Mouse (Mus musculus): ENCODE data around the gene Rbm12. TPM values are rescaled to one million over a fixed set of nuclear protein-coding genes. Genes with fewer than 3 reads are reported as not detected.

The Rbm12 gene
- polyA plus RNA-seq, 1 experiment from 2014 or later: 26.2 TPM

- no peak overlapping the region for H3K4me3 ChIP-seq (ENCODE audit: low read depth, low read length)
- no peak overlapping the region for H3K9ac ChIP-seq (ENCODE audit: low read depth, low read length)
- no peaks in the 10 kb centered on the region; the same call in 1 of the 2 replicates for H3K36me3 ChIP-seq (ENCODE audit: control insufficient read depth, insufficient read depth, low read length)
- 91% methylated on average over 7 of the region's 7 CpGs for WGBS
- peaks cover 4% of the 10 kb centered on the region; the same call in 1 of the 2 replicates for H3K4me1 ChIP-seq (ENCODE audit: control insufficient read depth, insufficient read depth, low read length)
- no peak for ATAC-seq
- no peaks in the 10 kb centered on the region for H3K27me3 ChIP-seq (ENCODE audit: control insufficient read depth, insufficient read depth, low read depth, low read length)
- H3K27ac ChIP-seq (ENCODE audit: low read length): no peak overlapping the region
- no peak overlapping the region for H3K4me2 ChIP-seq (ENCODE audit: low read length)
- no peaks in the 10 kb centered on the region for H3K9me3 ChIP-seq (replicated peaks; ENCODE audit: control insufficient read depth, low read length, poor library complexity, severe bottlenecking)
These were observed 24.2 kb downstream of the Rbm12 start for GRCm38 (mm10) chr2:156087391-156088110.

DNA sequence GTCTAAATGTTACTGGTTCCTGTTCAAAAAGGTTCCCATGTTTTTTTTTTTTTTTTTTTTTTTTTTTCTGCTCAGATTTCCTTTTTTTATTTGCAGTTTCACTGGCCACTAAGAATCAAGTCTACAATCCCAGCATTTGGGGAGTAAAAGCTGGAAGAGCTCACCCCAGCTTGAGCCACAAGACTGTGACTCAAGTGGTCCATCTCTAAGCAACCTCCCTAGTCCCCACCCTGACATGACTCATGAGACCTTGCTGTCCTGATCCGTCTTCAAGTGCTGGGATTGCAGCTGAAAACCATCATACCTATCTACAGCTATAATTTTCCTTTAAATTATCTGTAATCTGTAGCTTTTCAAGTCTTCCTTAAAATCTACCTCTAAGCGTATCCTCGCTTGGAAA is 27.2 kb downstream of the Rbm12 start:
- 89% methylated on average over 3 of the region's 3 CpGs for WGBS
- H3K9me3 ChIP-seq (replicated peaks; ENCODE audit: control insufficient read depth, low read length, poor library complexity, severe bottlenecking): no peaks in the 10 kb centered on the region
- no peaks in the 10 kb centered on the region for H3K4me1 ChIP-seq (ENCODE audit: control insufficient read depth, insufficient read depth, low read length)
- no peak overlapping the region for H3K4me2 ChIP-seq (ENCODE audit: low read length)
- no peak overlapping the region for H3K9ac ChIP-seq (ENCODE audit: low read depth, low read length)
- no peak overlapping the region for H3K27ac ChIP-seq (ENCODE audit: low read length)
- no peak overlapping the region for H3K4me3 ChIP-seq (ENCODE audit: low read depth, low read length)
- no peaks in the 10 kb centered on the region; the same call in 1 of the 2 replicates for H3K36me3 ChIP-seq (ENCODE audit: control insufficient read depth, insufficient read depth, low read length)
- no peak for ATAC-seq
- no peaks in the 10 kb centered on the region for H3K27me3 ChIP-seq (ENCODE audit: control insufficient read depth, insufficient read depth, low read depth, low read length)

DNA sequence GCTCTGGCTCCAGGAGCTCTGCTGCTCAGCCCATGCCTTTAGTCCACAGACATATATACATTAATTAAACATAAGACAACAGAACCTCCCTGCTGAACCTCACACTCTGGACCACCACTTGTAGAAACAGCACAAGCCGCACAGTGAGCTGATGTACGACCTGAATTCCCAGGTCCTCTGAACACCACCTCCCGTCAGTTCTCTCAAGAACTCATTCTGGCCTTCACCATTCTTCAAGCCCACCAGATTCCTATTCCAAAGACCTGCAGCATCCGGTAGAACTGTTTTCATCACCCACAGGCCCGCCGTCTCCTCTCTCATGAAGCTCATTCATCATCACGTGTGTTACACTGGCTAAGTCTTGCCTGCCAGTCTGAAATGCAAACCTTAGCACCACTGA is 31.4 kb downstream of the Rbm12 start:
- no peak overlapping the region for H3K27ac ChIP-seq (ENCODE audit: low read length)
- no peak for ATAC-seq
- H3K4me2 ChIP-seq (ENCODE audit: low read length): no peak overlapping the region
- no peaks in the 10 kb centered on the region for H3K9me3 ChIP-seq (replicated peaks; ENCODE audit: control insufficient read depth, low read length, poor library complexity, severe bottlenecking)
- H3K9ac ChIP-seq (ENCODE audit: low read depth, low read length): no peak overlapping the region
- peaks cover 18% of the 10 kb centered on the region for H3K36me3 ChIP-seq (ENCODE audit: control insufficient read depth, insufficient read depth, low read length)
- 88% methylated on average over 7 of the region's 7 CpGs for WGBS
- no peak overlapping the region for H3K4me3 ChIP-seq (ENCODE audit: low read depth, low read length)
- no peaks in the 10 kb centered on the region for H3K27me3 ChIP-seq (ENCODE audit: control insufficient read depth, insufficient read depth, low read depth, low read length)
- no peaks in the 10 kb centered on the region for H3K4me1 ChIP-seq (ENCODE audit: control insufficient read depth, insufficient read depth, low read length)

DNA sequence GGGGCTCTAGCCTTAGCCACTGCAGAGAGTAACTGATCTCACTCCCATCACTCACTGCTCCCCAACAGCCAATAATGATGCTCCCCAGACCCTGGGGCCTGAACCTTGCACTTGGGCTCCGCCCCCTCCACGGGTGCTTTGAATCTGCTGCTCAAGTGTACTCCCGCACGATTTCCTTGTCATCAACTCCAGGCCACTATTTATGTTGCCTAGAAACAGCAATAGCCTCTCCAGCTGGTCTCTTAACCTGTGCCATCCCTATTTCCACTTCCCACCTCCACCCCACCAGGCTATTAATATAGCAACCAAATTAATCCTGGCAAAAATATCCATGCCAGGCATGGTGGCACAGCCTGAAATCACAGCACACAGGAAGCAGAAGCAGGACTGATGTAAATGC is 32.1 kb downstream of the Rbm12 start:
- H3K9ac ChIP-seq (ENCODE audit: low read depth, low read length): no peak overlapping the region
- H3K4me2 ChIP-seq (ENCODE audit: low read length): no peak overlapping the region
- no peak for ATAC-seq

DNA sequence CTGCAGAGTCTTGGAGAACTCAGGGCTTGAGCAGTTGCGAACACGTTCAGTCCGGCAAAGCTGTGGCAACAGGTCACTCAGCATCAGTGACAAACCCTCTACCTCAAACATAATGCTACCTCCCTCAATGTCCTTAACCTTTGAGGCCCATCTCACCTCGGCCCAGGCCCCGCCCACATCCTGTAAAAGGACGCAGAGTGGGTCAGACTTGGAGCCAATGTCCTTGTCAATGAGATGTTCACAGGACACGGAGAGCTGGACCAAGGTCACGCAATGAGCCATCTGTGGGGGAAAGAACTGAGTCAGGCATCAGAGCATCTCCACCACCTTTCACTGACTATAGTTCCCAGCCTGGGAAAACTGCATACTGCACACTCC is 32.6 kb downstream of the Rbm12 start:
- 89% methylated on average over 8 of the region's 8 CpGs for WGBS
- H3K4me3 ChIP-seq (ENCODE audit: low read depth, low read length): no peak overlapping the region
- H3K4me1 ChIP-seq (ENCODE audit: control insufficient read depth, insufficient read depth, low read length): no peaks in the 10 kb centered on the region
- no peaks in the 10 kb centered on the region for H3K27me3 ChIP-seq (ENCODE audit: control insufficient read depth, insufficient read depth, low read depth, low read length)
- no peak for ATAC-seq
- no peaks in the 10 kb centered on the region for H3K9me3 ChIP-seq (replicated peaks; ENCODE audit: control insufficient read depth, low read length, poor library complexity, severe bottlenecking)
- no peak overlapping the region for H3K4me2 ChIP-seq (ENCODE audit: low read length)
- H3K9ac ChIP-seq (ENCODE audit: low read depth, low read length): no peak overlapping the region
- H3K27ac ChIP-seq (ENCODE audit: low read length): no peak overlapping the region
- peaks cover 18% of the 10 kb centered on the region for H3K36me3 ChIP-seq (ENCODE audit: control insufficient read depth, insufficient read depth, low read length)

More for the DNA sequence above, 32.1 kb downstream of the Rbm12 start:
- no peaks in the 10 kb centered on the region for H3K9me3 ChIP-seq (replicated peaks; ENCODE audit: control insufficient read depth, low read length, poor library complexity, severe bottlenecking)
- no peaks in the 10 kb centered on the region for H3K4me1 ChIP-seq (ENCODE audit: control insufficient read depth, insufficient read depth, low read length)
- H3K27me3 ChIP-seq (ENCODE audit: control insufficient read depth, insufficient read depth, low read depth, low read length): no peaks in the 10 kb centered on the region
- no peak overlapping the region for H3K27ac ChIP-seq (ENCODE audit: low read length)
- H3K36me3 ChIP-seq (ENCODE audit: control insufficient read depth, insufficient read depth, low read length): peaks cover 18% of the 10 kb centered on the region
- H3K4me3 ChIP-seq (ENCODE audit: low read depth, low read length): no peak overlapping the region
- WGBS: 39% methylated on average over 4 of the region's 4 CpGs

DNA sequence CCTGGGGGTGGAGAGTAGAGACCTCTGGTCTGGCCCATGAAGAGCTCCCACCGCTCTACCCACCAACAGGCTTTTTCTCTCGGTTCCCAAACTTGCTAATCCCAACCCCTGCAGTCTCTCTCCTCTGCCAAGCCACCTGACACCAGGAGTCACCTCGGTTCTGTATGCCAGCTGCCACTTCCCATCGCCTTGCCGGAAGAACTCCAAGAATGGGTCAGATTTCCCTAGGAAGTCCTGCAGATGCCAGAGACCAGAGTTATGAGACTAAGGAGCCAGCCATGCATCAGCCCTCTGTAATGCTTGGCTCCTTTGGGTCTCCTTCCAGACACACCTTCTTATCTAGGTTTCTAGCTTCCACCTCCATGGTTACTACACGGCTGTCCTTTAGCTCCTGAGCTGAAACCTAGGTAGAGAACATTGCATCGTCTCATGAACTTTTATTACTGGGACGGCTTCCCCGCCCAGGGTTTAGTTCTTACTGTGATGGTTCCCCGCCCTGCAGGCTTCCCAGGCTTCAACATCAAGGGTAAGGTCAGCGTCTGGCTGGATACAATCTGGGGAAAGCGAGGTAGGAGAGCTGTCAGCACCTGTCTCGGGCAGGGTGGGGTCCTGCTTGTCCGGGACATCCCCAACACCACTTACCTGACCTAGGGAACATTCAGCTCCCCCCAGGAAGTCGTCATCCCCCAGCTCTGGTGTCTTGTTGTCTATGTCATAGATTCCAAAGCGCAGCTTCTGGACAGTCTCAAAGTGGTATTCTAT is 33.2 kb downstream of the Rbm12 start:
- WGBS: 92% methylated on average over 16 of the region's 16 CpGs
- no peak for ATAC-seq
- Histone ChIP-seq H3K4me1 (ENCODE audit: control insufficient read depth, insufficient read depth, low read length) (no peaks in the 10 kb centered on the region), H3K4me3 (ENCODE audit: low read depth, low read length) (no peak overlapping the region), H3K36me3 (ENCODE audit: control insufficient read depth, insufficient read depth, low read length) (peaks cover 23% of the 10 kb centered on the region), H3K27ac (ENCODE audit: low read length) (no peak overlapping the region), H3K4me2 (ENCODE audit: low read length) (no peak overlapping the region), H3K9ac (ENCODE audit: low read depth, low read length) (no peak overlapping the region), H3K9me3 (replicated peaks; ENCODE audit: control insufficient read depth, low read length, poor library complexity, severe bottlenecking) (no peaks in the 10 kb centered on the region), H3K27me3 (ENCODE audit: control insufficient read depth, insufficient read depth, low read depth, low read length) (no peaks in the 10 kb centered on the region)

GRCm38 (mm10) chr2:156077461-156077860 is 34.3 kb downstream of the Rbm12 start:
- Histone ChIP-seq H3K9me3 (replicated peaks; ENCODE audit: control insufficient read depth, low read length, poor library complexity, severe bottlenecking) (no peaks in the 10 kb centered on the region), H3K4me3 (ENCODE audit: low read depth, low read length) (no peak overlapping the region), H3K9ac (ENCODE audit: low read depth, low read length) (no peak overlapping the region), H3K4me1 (ENCODE audit: control insufficient read depth, insufficient read depth, low read length) (no peaks in the 10 kb centered on the region), H3K27ac (ENCODE audit: low read length) (no peak overlapping the region), H3K4me2 (ENCODE audit: low read length) (no peak overlapping the region), H3K27me3 (ENCODE audit: control insufficient read depth, insufficient read depth, low read depth, low read length) (no peaks in the 10 kb centered on the region), H3K36me3 (ENCODE audit: control insufficient read depth, insufficient read depth, low read length) (peaks cover 31% of the 10 kb centered on the region)
- no peak for ATAC-seq
- 93% methylated on average over 7 of the region's 7 CpGs for WGBS

DNA sequence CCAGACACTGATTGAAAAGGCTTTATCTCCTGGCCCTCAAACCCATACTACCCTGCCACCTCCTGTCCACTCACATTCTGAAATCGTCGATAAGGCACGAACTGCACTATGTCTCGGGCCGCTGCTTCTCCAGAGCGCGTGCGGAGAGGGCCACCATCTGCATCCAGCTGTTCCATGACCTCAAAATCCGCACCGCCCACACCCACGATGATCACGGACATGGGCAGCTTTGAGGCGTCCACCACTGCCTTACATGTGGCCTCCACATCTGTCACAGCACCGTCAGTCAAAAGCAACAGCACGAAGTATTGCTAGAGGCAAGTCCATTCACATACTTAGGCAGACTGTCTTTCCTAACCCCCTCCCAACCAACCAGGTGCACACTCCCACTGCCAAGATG is 38.1 kb downstream of the Rbm12 start:
- Histone ChIP-seq H3K36me3 (ENCODE audit: control insufficient read depth, insufficient read depth, low read length) (peaks cover 51% of the 10 kb centered on the region), H3K4me2 (ENCODE audit: low read length) (no peak overlapping the region), H3K9ac (ENCODE audit: low read depth, low read length) (no peak overlapping the region), H3K4me3 (ENCODE audit: low read depth, low read length) (no peak overlapping the region), H3K27me3 (ENCODE audit: control insufficient read depth, insufficient read depth, low read depth, low read length) (no peaks in the 10 kb centered on the region), H3K4me1 (ENCODE audit: control insufficient read depth, insufficient read depth, low read length) (no peaks in the 10 kb centered on the region), H3K27ac (ENCODE audit: low read length) (no peak overlapping the region), H3K9me3 (replicated peaks; ENCODE audit: control insufficient read depth, low read length, poor library complexity, severe bottlenecking) (no peaks in the 10 kb centered on the region)
- WGBS: 94% methylated on average over 15 of the region's 15 CpGs
- ATAC-seq: no peak

GRCm38 (mm10) chr2:156071236-156071635 is 40.5 kb downstream of the Rbm12 start:
- 95% methylated on average over 10 of the region's 10 CpGs for WGBS
- Histone ChIP-seq H3K9me3 (replicated peaks; ENCODE audit: control insufficient read depth, low read length, poor library complexity, severe bottlenecking) (no peaks in the 10 kb centered on the region), H3K27ac (ENCODE audit: low read length) (no peak overlapping the region), H3K27me3 (ENCODE audit: control insufficient read depth, insufficient read depth, low read depth, low read length) (no peaks in the 10 kb centered on the region), H3K4me2 (ENCODE audit: low read length) (no peak overlapping the region), H3K9ac (ENCODE audit: low read depth, low read length) (no peak overlapping the region), H3K4me1 (ENCODE audit: control insufficient read depth, insufficient read depth, low read length) (peaks cover 5% of the 10 kb centered on the region), H3K4me3 (ENCODE audit: low read depth, low read length) (no peak overlapping the region), H3K36me3 (ENCODE audit: control insufficient read depth, insufficient read depth, low read length) (peaks cover 46% of the 10 kb centered on the region)
- ATAC-seq: no peak

All from midbrain, embryonic 16.5 days (tissue).